Mouse (Mus musculus) lung, adult 2 months (tissue): ENCODE data around the gene Tmem191c. TPM values are rescaled to one million over a fixed set of nuclear protein-coding genes. Genes with fewer than 3 reads are reported as not detected.

Experiments
- DNase-seq: peaks from one replicate; pipeline ENCODE4 v3.0.0; 2022
- H3K4me1 ChIP-seq: fragments of 200-500 bp; 2 replicates; pipeline ENCODE4 v1.6.1; 2011; ENCODE audit warnings: low read length; ENCODE audit not compliant: control insufficient read depth, insufficient read depth
- H3K4me3 ChIP-seq: fragments of 200-500 bp; replicated peaks from 2 replicates; pipeline ENCODE3; 2011; ENCODE audit warnings: low read depth, mild to moderate bottlenecking, control low read depth, low read length; ENCODE audit errors: extremely low read depth
- CTCF ChIP-seq: fragments of 200-500 bp; IDR thresholded peaks from 2 replicates; pipeline ENCODE4 v1.5.1; 2011; ENCODE audit warnings: mild to moderate bottlenecking, low read length, control low read depth; ENCODE audit not compliant: insufficient read depth
- POLR2A ChIP-seq: fragments of 200-500 bp; IDR thresholded peaks from 2 replicates; pipeline ENCODE4 v1.6.1; 2011; ENCODE audit warnings: low read depth, mild to moderate bottlenecking, control low read depth, low read length, borderline replicate concordance; ENCODE audit errors: extremely low read depth
- WGBS: fragments of 180-500 bp; shearing (Covaris S2); methylation state at CpG from one replicate; pipeline ENCODE4 v1.1.7; 2018; 5-methylcytosine and 5-hydroxymethylcytosine counted together
- polyA plus RNA-seq: library from polyadenylated mRNA; depleted of rRNA; stranded (reverse); fragments of >200 nt; gene quantifications from 2 replicates; pipeline ENCODE4 v1.2.3, GENCODE M21; 2012

Gene Tmem191c
- polyA plus RNA-seq, 1 experiment = 7.0 TPM

- Histone ChIP-seq H3K4me1 (no peaks in the 10 kb centered on the region), H3K4me3 (no peak overlapping the region)
- 69% methylated on average over 6 of the region's 6 CpGs for WGBS
- no peak for TF ChIP-seq POLR2A
- no peak for TF ChIP-seq CTCF
- no peak for DNase-seq
Observed at GRCm38 (mm10) chr16:17283151-17283550, 7.3 kb downstream of the Tmem191c start.

- 84% methylated on average over 2 of the region's 2 CpGs for WGBS
- Histone ChIP-seq H3K4me3 (no peak overlapping the region), H3K4me1 (no peaks in the 10 kb centered on the region)
- TF ChIP-seq CTCF (no peak), POLR2A (no peak)
- no peak for DNase-seq
Observed at GRCm38 (mm10) chr16:17287103-17287502, 11.2 kb downstream of the Tmem191c start.

- WGBS = 91% methylated on average over 2 of the region's 2 CpGs
- no peaks in the 10 kb centered on the region for H3K4me1 ChIP-seq
- no peak for DNase-seq
- no peak overlapping the region for H3K4me3 ChIP-seq
- no peak for TF ChIP-seq POLR2A
- no peak for TF ChIP-seq CTCF
Observed at GRCm38 (mm10) chr16:17291016-17291415, 15.1 kb downstream of the Tmem191c start.

- peak; percentile 74 for DNase-seq
- no peak for TF ChIP-seq POLR2A
- TF ChIP-seq CTCF = peak; percentile 93
- WGBS = 2% methylated on average over 2 of the region's 2 CpGs
- no peaks in the 10 kb centered on the region for H3K4me1 ChIP-seq
- no peak overlapping the region for H3K4me3 ChIP-seq
Observed at GRCm38 (mm10) chr16:17292751-17293150, 16.9 kb downstream of the Tmem191c start.

- Histone ChIP-seq H3K4me1 (no peaks in the 10 kb centered on the region), H3K4me3 (no peak overlapping the region)
- no peak for DNase-seq
- TF ChIP-seq CTCF (no peak), POLR2A (no peak)
- 77% methylated on average over 3 of the region's 3 CpGs for WGBS
Observed at GRCm38 (mm10) chr16:17300818-17301217, 24.9 kb downstream of the Tmem191c start.

- Histone ChIP-seq H3K4me1 (no peaks in the 10 kb centered on the region), H3K4me3 (no peak overlapping the region)
- TF ChIP-seq CTCF = no peak
- no peak for TF ChIP-seq POLR2A
- DNase-seq = no peak
- WGBS = 83% methylated on average over 5 of the region's 5 CpGs
Observed at GRCm38 (mm10) chr16:17303521-17304245, 27.8 kb downstream of the Tmem191c start.

- no peak for DNase-seq
- TF ChIP-seq POLR2A (no peak), CTCF (no peak)
- Histone ChIP-seq H3K4me1 (no peaks in the 10 kb centered on the region), H3K4me3 (no peak overlapping the region)
- 90% methylated on average over 5 of the region's 5 CpGs for WGBS
Observed at GRCm38 (mm10) chr16:17307461-17307860, 31.6 kb downstream of the Tmem191c start.

- no peaks in the 10 kb centered on the region for H3K4me1 ChIP-seq
- peak; percentile 9 for DNase-seq
- no peak for TF ChIP-seq POLR2A
- no peak for TF ChIP-seq CTCF
- WGBS = 81% methylated on average over 10 of the region's 10 CpGs
- H3K4me3 ChIP-seq = no peak overlapping the region
Observed at GRCm38 (mm10) chr16:17309036-17309435, 33.2 kb downstream of the Tmem191c start.

GRCm38 (mm10) chr16:17312531-17312930 lies 36.7 kb downstream of the Tmem191c start:
- TF ChIP-seq POLR2A (no peak), CTCF (no peak)
- WGBS = 95% methylated on average over 5 of the region's 5 CpGs
- no peak overlapping the region for H3K4me3 ChIP-seq
- DNase-seq = no peak
- no peaks in the 10 kb centered on the region for H3K4me1 ChIP-seq

GRCm38 (mm10) chr16:17316554-17316953 lies 40.7 kb downstream of the Tmem191c start:
- WGBS = 93% methylated on average over 7 of the region's 7 CpGs
- DNase-seq = no peak
- H3K4me3 ChIP-seq = no peak overlapping the region
- TF ChIP-seq POLR2A (no peak), CTCF (no peak)
- no peaks in the 10 kb centered on the region for H3K4me1 ChIP-seq
